Mouse (Mus musculus) lung, embryonic 15.5 days (tissue): ENCODE results near the gene Fam155a. TPM values are rescaled to one million over a fixed set of nuclear protein-coding genes. Genes with fewer than 3 reads are reported as not detected.

Experiments
- ATAC-seq: fragments of 200-750 bp; cut with Nextera tagmentation; 2 replicates; pipeline ENCODE4 v1.8.0; 2017; ENCODE audit warnings: moderate number of reproducible peaks, borderline replicate concordance; ENCODE audit not compliant: low FRiP score, low TSS enrichment; ENCODE audit errors: extremely low read depth
- H3K27ac ChIP-seq: fragments of 300-500 bp; sonication (generic); 2 replicates; pipeline ENCODE4 v1.5.1; 2015; ENCODE audit warnings: moderate library complexity, mild to moderate bottlenecking, inconsistent platforms
- H3K27me3 ChIP-seq: fragments of 300-500 bp; sonication (generic); 2 replicates; pipeline ENCODE4 v1.6.1; 2015; ENCODE audit warnings: inconsistent platforms
- H3K36me3 ChIP-seq: fragments of 300-500 bp; sonication (generic); 2 replicates; pipeline ENCODE4 v1.6.1; 2015; ENCODE audit warnings: inconsistent platforms
- H3K4me1 ChIP-seq: fragments of 300-500 bp; sonication (generic); 2 replicates; pipeline ENCODE4 v1.6.1; 2015; ENCODE audit warnings: inconsistent platforms
- H3K4me2 ChIP-seq: fragments of 300-500 bp; sonication (generic); 2 replicates; pipeline ENCODE4 v1.6.1; 2015; ENCODE audit warnings: inconsistent platforms, mild to moderate bottlenecking, moderate library complexity
- H3K4me3 ChIP-seq: fragments of 300-500 bp; sonication (generic); 2 replicates; pipeline ENCODE4 v1.5.1; 2015; ENCODE audit warnings: mild to moderate bottlenecking, inconsistent platforms
- H3K9ac ChIP-seq: fragments of 300-500 bp; sonication (generic); 2 replicates; pipeline ENCODE4 v1.6.1; 2015; ENCODE audit warnings: inconsistent platforms
- H3K9me3 ChIP-seq: fragments of 300-500 bp; sonication (generic); 2 replicates; pipeline ENCODE4 v1.6.1; 2016; ENCODE audit warnings: inconsistent platforms
- WGBS: fragments of 180-500 bp; shearing (Covaris S2); methylation state at CpG from one replicate; pipeline ENCODE4 v1.1.7; 2015; 5-methylcytosine and 5-hydroxymethylcytosine counted together
- polyA plus RNA-seq: library from polyadenylated mRNA; unstranded; fragments of >200 nt; fragmentation: Nextera tagmentation; extraction: Ambion mirVana; gene quantifications from 2 replicates; pipeline ENCODE4 v1.2.1, GENCODE M21; 2015

Fam155a gene
- polyA plus RNA-seq, 1 experiment from 2014 or later: 0.15 TPM

- WGBS: 83% methylated on average over 8 of the region's 8 CpGs
- no peak for ATAC-seq
- H3K4me3 ChIP-seq: no peak overlapping the region
Measured at GRCm38 (mm10) chr8:9369201-9369600, 401.8 kb downstream of the Fam155a start.

GRCm38 (mm10) chr8:9367721-9368120 is 403.2 kb downstream of the Fam155a start:
- Histone ChIP-seq H3K27me3 (no peaks in the 10 kb centered on the region), H3K9me3 (no peaks in the 10 kb centered on the region), H3K9ac (no peak overlapping the region), H3K27ac (no peak overlapping the region), H3K4me3 (no peak overlapping the region), H3K4me2 (no peak overlapping the region), H3K4me1 (no peaks in the 10 kb centered on the region), H3K36me3 (no peaks in the 10 kb centered on the region)
- 56% methylated on average over 6 of the region's 6 CpGs for WGBS
- no peak for ATAC-seq

More at GRCm38 (mm10) chr8:9369201-9369600, 401.8 kb downstream of the Fam155a start:
- Histone ChIP-seq H3K4me1 (no peaks in the 10 kb centered on the region), H3K9ac (no peak overlapping the region), H3K27me3 (no peaks in the 10 kb centered on the region), H3K4me2 (no peak overlapping the region), H3K9me3 (no peaks in the 10 kb centered on the region), H3K27ac (no peak overlapping the region), H3K36me3 (no peaks in the 10 kb centered on the region)

GRCm38 (mm10) chr8:9365381-9365780 is 405.6 kb downstream of the Fam155a start:
- H3K9me3 ChIP-seq: no peaks in the 10 kb centered on the region
- no peaks in the 10 kb centered on the region for H3K27me3 ChIP-seq
- H3K27ac ChIP-seq: no peak overlapping the region
- H3K9ac ChIP-seq: no peak overlapping the region
- H3K4me2 ChIP-seq: no peak overlapping the region
- 54% methylated on average over 1 of the region's 1 CpGs for WGBS
- ATAC-seq: no peak
- H3K36me3 ChIP-seq: no peaks in the 10 kb centered on the region
- no peaks in the 10 kb centered on the region for H3K4me1 ChIP-seq
- H3K4me3 ChIP-seq: no peak overlapping the region

GRCm38 (mm10) chr8:9348523-9349135 is 422.3 kb downstream of the Fam155a start:
- Histone ChIP-seq H3K4me2 (no peak overlapping the region), H3K27me3 (no peaks in the 10 kb centered on the region), H3K4me1 (no peaks in the 10 kb centered on the region), H3K4me3 (no peak overlapping the region), H3K9ac (no peak overlapping the region), H3K36me3 (no peaks in the 10 kb centered on the region), H3K27ac (no peak overlapping the region), H3K9me3 (no peaks in the 10 kb centered on the region)
- WGBS: 41% methylated on average over 7 of the region's 7 CpGs
- ATAC-seq: no peak

GRCm38 (mm10) chr8:9347163-9347562 is 423.8 kb downstream of the Fam155a start:
- 62% methylated on average over 4 of the region's 4 CpGs for WGBS
- H3K27ac ChIP-seq: 0 out of 2 replicates have a peak overlapping the region, but pooled peaks have one; percentile 12
- no peak overlapping the region for H3K9ac ChIP-seq
- no peak overlapping the region for H3K4me3 ChIP-seq
- H3K4me2 ChIP-seq: no peak overlapping the region
- no peaks in the 10 kb centered on the region for H3K4me1 ChIP-seq
- H3K9me3 ChIP-seq: no peaks in the 10 kb centered on the region
- no peaks in the 10 kb centered on the region for H3K36me3 ChIP-seq
- ATAC-seq: no peak
- no peaks in the 10 kb centered on the region for H3K27me3 ChIP-seq

GRCm38 (mm10) chr8:9344136-9344535 is 426.8 kb downstream of the Fam155a start:
- Histone ChIP-seq H3K4me3 (no peak overlapping the region), H3K9ac (no peak overlapping the region), H3K27me3 (no peaks in the 10 kb centered on the region), H3K36me3 (no peaks in the 10 kb centered on the region), H3K9me3 (no peaks in the 10 kb centered on the region), H3K27ac (no peak overlapping the region), H3K4me2 (no peak overlapping the region), H3K4me1 (no peaks in the 10 kb centered on the region)
- 66% methylated on average over 4 of the region's 4 CpGs for WGBS
- no peak for ATAC-seq

GRCm38 (mm10) chr8:9342998-9343397 is 428.0 kb downstream of the Fam155a start:
- H3K27ac ChIP-seq: no peak overlapping the region
- no peaks in the 10 kb centered on the region for H3K9me3 ChIP-seq
- no peak overlapping the region for H3K9ac ChIP-seq
- H3K36me3 ChIP-seq: no peaks in the 10 kb centered on the region
- no peak overlapping the region for H3K4me2 ChIP-seq
- no peaks in the 10 kb centered on the region for H3K4me1 ChIP-seq
- no peak for ATAC-seq
- 57% methylated on average over 9 of the region's 9 CpGs for WGBS
- no peak overlapping the region for H3K4me3 ChIP-seq
- no peaks in the 10 kb centered on the region for H3K27me3 ChIP-seq

GRCm38 (mm10) chr8:9342593-9342992 is 428.4 kb downstream of the Fam155a start:
- ATAC-seq: no peak
- Histone ChIP-seq H3K9me3 (no peaks in the 10 kb centered on the region), H3K36me3 (no peaks in the 10 kb centered on the region), H3K27ac (no peak overlapping the region), H3K27me3 (no peaks in the 10 kb centered on the region), H3K4me2 (no peak overlapping the region), H3K4me3 (no peak overlapping the region), H3K4me1 (no peaks in the 10 kb centered on the region), H3K9ac (no peak overlapping the region)
- WGBS: 45% methylated on average over 9 of the region's 9 CpGs

GRCm38 (mm10) chr8:9337905-9338304 is 433.1 kb downstream of the Fam155a start:
- Histone ChIP-seq H3K27ac (no peak overlapping the region), H3K36me3 (no peaks in the 10 kb centered on the region), H3K4me1 (no peaks in the 10 kb centered on the region), H3K4me3 (no peak overlapping the region), H3K9me3 (no peaks in the 10 kb centered on the region), H3K27me3 (no peaks in the 10 kb centered on the region), H3K4me2 (no peak overlapping the region), H3K9ac (no peak overlapping the region)
- WGBS: 91% methylated on average over 8 of the region's 8 CpGs
- ATAC-seq: no peak

- no peak overlapping the region for H3K9ac ChIP-seq
- H3K4me1 ChIP-seq: no peaks in the 10 kb centered on the region
- WGBS: 62% methylated on average over 6 of the region's 6 CpGs
- H3K9me3 ChIP-seq: no peaks in the 10 kb centered on the region
- H3K4me2 ChIP-seq: no peak overlapping the region
- H3K4me3 ChIP-seq: no peak overlapping the region
- no peak for ATAC-seq
- H3K27me3 ChIP-seq: no peaks in the 10 kb centered on the region
- no peaks in the 10 kb centered on the region for H3K36me3 ChIP-seq
- no peak overlapping the region for H3K27ac ChIP-seq
Measured at GRCm38 (mm10) chr8:9335933-9336303, 435.0 kb downstream of the Fam155a start.

- no peaks in the 10 kb centered on the region for H3K36me3 ChIP-seq
- H3K27ac ChIP-seq: no peak overlapping the region
- no peak overlapping the region for H3K4me3 ChIP-seq
- H3K4me2 ChIP-seq: no peak overlapping the region
- ATAC-seq: no peak
- no peaks in the 10 kb centered on the region for H3K4me1 ChIP-seq
- H3K9me3 ChIP-seq: no peaks in the 10 kb centered on the region
- no peaks in the 10 kb centered on the region for H3K27me3 ChIP-seq
- no peak overlapping the region for H3K9ac ChIP-seq
- 58% methylated on average over 10 of the region's 10 CpGs for WGBS
Measured at GRCm38 (mm10) chr8:9335285-9335932, 435.6 kb downstream of the Fam155a start.

GRCm38 (mm10) chr8:9332766-9333165 is 438.2 kb downstream of the Fam155a start:
- peak; percentile 46; the same call in 1 of the 2 replicates for ATAC-seq
- Histone ChIP-seq H3K4me2 (no peak overlapping the region), H3K9ac (no peak overlapping the region), H3K9me3 (no peaks in the 10 kb centered on the region), H3K4me3 (no peak overlapping the region), H3K27me3 (no peaks in the 10 kb centered on the region), H3K36me3 (no peaks in the 10 kb centered on the region), H3K27ac (no peak overlapping the region), H3K4me1 (no peaks in the 10 kb centered on the region)
- 50% methylated on average over 2 of the region's 2 CpGs for WGBS
